Mouse (Mus musculus) megakaryocyte, embryonic 14.5 days (primary cell): ENCODE measurements at regions not wholly inside any gene's neighbourhood (a gene's known extent, or its start where the extent isn't known, plus 50 kb on each side); places are given as distances from the start of the nearest gene placed in this dataset.

Source experiments
- FLI1 ChIP-seq: IDR thresholded peaks from 2 replicates; pipeline ENCODE4 v1.6.1; 2012; ENCODE audit warnings: low read length, inconsistent platforms, mixed read lengths
- GATA1 ChIP-seq: IDR thresholded peaks from 3 replicates; pipeline ENCODE4 v1.6.1; 2012; ENCODE audit warnings: mixed read lengths, low read length, inconsistent platforms, borderline replicate concordance

DNA sequence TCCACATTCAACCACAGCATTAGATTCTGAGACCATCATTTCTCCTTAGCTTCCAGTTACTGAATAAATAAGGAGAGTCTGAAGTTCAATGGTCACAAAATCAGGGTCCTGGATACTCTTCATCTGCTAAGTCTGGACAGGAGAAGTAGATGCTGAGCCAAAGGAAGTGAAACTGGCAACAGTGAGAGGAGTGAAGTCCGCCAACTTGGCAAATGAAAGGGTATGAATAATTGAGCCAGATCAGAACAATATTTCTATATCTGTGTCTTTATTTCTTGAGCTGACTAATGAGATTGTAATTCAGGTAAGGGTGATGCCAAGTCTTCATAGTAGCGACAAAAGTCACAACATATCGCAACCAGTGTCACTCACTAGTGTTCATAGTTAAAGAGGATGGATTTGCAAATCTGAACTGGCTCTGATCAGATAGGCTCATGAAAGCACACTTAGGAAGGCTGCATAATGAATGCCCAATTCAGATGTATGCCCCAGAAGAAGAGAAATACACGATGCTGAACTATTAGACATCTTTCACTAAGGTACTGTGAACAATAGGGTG lies 832.2 kb upstream of the Nudt12 start:
- TF ChIP-seq GATA1 (no peak), FLI1 (no peak)
